Mouse (Mus musculus) left cerebral cortex, adult 18-20 months (tissue): ENCODE measurements around the gene Acsbg2. TPM values are rescaled to one million over a fixed set of nuclear protein-coding genes. Genes with fewer than 3 reads are reported as not detected.

ENCODE experiments used
- DNase-seq, 2 experiments: peaks; one replicate each; pipeline ENCODE4 v3.0.0; 2021 to 2022; ENCODE audit warnings: low spot score in 2 of 2, mixed read lengths in 1 of 2
- total RNA-seq, 2 experiments: library from RNA; stranded (reverse); gene quantifications; 2 replicates each; pipeline ENCODE4 v1.2.3; 2021

The Acsbg2 gene
- total RNA-seq, 2 experiments from 2014 or later: not detected

GRCm38 (mm10) chr17:56872512-56872911 is 1.7 kb downstream of the Acsbg2 start:
- no peak for DNase-seq

GRCm38 (mm10) chr17:56871767-56872166 is 2.5 kb downstream of the Acsbg2 start:
- no peak for DNase-seq

DNA sequence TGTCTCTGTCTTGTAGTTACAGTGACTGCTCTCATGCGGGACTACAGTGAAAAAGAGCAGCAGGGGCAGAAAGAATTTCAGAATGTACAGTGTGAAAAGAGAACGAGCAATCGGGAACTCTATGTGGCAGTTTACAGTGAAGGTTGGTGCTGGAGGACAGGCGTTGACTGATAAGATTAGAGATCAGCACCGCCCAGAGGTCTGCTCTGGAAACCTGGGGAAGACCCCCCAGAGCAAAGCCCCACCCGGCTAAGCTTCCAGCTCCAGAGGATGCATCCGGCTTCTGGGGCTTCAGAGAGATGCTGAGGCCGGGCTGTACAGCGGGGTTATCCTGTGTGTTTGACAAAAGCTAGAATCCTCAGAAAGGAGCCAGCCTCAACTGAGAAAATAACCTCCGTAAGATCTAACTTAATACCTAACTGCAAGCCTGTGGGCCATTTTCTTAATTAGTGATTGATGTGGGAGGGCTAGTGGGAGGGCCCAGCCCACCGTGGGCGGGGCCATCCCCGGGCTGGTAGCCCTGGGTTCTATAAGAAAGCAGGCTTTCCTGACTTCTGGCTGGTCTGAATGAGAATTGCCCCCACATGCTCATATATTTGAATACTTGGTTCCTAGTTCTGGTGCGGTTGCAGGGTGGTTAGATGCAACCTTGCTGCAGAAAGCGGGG is 3.8 kb downstream of the Acsbg2 start:
- DNase-seq: no peak

DNA sequence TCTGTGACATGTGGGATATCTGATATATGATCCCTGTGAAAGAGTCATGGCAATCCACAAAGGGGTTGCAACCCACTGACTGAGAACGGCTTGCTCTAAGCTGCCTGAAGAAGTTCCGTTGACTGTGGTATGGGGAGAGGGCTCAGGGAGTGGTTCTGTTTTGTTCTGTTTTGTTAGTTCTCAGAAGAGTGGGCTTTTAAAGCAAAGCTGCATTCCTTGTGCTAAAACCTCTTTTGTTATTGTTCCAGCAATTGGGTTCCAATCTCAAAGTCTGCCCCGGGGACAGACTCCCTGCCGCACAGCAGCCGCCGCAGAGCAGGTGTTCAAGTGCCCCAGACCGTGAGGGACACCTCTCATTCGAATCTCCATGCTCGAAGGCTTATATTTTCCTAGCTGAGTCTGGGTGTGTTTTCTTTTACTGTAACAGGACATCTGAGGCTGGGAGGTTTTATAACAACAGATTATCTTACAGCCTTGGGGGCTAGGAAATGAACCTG is 4.7 kb downstream of the Acsbg2 start:
- no peak for DNase-seq

DNA sequence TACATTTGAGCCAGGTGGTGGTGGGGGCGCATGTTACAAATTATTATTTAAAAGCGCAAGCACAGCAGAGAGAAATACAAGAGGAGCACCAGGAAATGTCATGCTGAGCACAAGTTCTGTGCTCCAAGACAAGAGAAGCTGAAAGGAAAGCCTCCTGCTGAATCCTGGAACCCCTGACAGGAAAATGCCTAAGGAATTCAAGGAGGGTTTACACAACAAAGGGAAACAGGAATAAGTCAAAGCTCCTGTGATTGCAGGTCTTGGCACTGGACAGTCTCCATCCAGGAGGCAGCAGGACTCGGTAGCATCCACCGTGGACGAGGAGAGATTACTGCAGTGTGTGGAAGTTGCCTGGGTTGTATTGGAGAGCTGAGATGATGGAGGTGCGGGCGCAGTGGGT is 8.2 kb downstream of the Acsbg2 start:
- no peak for DNase-seq

- DNase-seq: no peak
Observed at GRCm38 (mm10) chr17:56861197-56861596, 13.1 kb downstream of the Acsbg2 start.

DNA sequence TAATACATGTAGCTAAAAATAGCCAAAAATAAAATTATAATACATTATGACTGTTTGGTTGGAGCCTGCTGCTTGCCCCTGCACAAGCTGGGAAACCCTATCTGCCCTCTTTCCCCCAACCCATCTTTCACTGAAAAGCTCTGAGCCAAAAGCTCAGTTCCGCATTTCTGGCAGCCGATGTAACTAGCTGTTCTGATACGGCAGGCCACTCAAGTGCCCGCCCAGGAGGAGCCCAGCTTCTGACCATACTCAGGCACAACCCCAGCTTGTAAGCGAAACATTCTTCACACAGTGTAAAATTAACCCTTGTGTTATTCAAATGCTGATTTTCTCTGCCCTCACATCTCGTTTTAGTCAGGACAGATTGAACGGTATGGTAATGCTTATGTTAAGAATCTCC is 15.3 kb downstream of the Acsbg2 start:
- no peak for DNase-seq

GRCm38 (mm10) chr17:56858216-56858615 is 16.0 kb downstream of the Acsbg2 start:
- DNase-seq: peak; percentile 24 to 53

DNA sequence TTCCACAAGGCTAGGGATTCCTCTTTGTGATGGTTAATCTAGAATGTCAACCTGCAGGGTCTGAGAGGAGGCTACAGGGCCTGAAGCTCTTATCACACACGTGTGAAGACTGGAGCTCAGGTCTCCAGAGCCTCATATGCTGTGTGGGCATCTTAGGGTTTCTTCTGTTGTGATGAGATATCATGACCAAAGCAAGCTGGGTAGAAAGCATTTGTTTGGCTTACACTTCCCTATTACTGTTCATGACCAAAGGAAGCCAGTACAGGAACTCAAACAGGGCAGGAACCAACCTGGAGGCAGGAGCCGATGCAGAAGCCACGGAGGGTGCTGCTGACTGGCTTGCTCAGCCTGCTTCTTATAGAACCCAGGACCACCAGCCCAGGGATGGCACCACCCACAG is 18.8 kb downstream of the Acsbg2 start:
- DNase-seq: no peak

- no peak for DNase-seq
Observed at GRCm38 (mm10) chr17:56851167-56851566, 23.1 kb downstream of the Acsbg2 start.

GRCm38 (mm10) chr17:56849710-56850109 is 24.5 kb downstream of the Acsbg2 start:
- DNase-seq: no peak

DNA sequence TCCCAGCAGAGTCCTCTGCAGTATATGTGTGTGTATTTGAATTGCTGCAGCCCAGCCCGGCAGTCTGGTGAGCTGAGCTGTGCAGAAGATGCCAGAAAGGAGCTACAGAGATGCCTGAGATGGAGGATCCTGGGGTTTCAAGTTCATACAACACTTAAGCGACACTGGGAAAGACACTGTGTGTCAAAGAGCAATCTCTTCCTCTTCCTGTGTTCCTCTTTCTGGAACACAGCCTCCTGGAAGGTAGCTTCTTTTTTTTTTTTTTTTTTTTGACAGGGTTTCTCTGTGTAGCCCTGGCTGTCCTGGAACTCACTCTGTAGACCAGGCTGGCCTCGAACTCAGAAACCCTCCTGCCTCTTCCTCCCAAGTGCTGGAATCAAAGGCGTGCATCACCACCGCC is 25.5 kb downstream of the Acsbg2 start:
- no peak for DNase-seq

DNA sequence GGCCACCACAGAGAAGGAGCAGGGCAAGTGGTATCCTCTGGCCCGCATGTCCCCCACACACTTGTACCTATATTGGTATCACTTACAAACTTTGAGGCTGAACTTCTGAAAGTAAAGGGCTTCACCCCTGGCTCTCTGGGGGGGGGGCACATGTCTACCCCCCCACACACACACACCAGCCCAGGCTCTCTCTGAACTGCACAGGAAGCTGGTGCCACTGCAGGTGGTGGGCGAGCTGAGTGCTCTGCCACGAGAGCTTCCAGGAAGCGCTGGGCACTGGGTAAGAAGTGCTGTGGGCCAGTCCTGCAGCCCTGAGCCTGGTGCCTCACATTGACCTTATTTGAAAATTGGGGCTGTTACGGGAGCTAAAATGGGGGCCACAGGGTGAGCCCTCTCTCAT is 30.6 kb downstream of the Acsbg2 start:
- DNase-seq: no peak

DNA sequence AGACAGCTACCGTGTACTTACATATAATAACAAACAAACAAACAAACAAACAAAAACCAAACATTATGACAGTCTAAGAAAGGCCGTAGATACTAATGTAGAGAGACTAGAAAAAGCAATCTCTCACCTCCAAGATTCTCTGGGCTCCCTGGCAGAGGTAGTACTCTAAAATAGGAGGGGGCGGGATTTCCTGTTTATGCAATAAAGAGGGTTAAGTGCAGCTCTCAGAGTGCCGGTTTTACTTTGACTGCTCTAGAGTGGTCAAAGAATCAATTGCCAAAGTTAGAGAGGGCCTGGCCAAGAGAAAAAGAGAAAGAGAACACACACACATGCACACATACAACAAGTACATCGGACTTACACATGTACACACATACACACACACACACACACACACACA is 32.1 kb downstream of the Acsbg2 start:
- DNase-seq: no peak

GRCm38 (mm10) chr17:56840524-56840923 is 33.7 kb downstream of the Acsbg2 start:
- no peak for DNase-seq

DNA sequence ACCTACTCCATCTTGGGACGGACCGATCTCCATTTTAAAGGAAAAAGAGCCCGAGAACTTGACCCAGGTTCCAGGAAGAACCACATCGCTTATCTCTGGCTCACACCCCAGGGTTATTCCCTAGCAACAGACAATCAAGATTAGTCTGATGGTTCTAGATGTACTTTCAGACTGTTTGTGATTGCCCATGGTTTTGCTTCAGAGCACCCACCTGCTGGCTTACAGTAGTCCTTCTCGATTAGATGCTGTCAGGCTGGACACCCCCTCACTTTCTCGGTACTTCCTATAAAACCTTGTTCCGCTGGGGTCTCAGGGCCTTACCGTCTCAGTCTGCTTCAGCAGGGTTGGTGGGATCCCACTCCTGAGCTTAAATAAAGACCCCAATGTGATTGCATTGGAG is 37.9 kb downstream of the Acsbg2 start:
- no peak for DNase-seq

DNA sequence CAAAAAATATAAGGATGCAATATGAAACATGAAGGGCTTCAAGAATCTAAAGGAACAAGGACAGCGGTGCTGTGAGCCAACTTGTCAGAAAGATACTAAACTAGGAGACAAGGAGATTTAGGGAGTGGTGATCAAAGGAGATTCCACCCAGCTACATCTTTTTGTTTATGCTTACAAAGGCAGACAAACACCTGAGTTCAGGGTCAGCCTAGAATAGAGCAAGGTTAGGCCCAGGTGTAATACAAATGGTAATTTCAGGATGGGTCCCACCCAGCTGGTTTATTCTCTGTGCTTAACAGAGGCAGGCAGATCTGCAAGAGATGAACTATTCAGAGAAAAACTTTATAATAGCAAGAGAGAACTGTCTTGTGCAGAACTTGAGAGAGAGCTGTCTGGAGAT is 40.9 kb downstream of the Acsbg2 start:
- DNase-seq: no peak

GRCm38 (mm10) chr17:56832918-56833317 is 41.3 kb downstream of the Acsbg2 start:
- DNase-seq: no peak

DNA sequence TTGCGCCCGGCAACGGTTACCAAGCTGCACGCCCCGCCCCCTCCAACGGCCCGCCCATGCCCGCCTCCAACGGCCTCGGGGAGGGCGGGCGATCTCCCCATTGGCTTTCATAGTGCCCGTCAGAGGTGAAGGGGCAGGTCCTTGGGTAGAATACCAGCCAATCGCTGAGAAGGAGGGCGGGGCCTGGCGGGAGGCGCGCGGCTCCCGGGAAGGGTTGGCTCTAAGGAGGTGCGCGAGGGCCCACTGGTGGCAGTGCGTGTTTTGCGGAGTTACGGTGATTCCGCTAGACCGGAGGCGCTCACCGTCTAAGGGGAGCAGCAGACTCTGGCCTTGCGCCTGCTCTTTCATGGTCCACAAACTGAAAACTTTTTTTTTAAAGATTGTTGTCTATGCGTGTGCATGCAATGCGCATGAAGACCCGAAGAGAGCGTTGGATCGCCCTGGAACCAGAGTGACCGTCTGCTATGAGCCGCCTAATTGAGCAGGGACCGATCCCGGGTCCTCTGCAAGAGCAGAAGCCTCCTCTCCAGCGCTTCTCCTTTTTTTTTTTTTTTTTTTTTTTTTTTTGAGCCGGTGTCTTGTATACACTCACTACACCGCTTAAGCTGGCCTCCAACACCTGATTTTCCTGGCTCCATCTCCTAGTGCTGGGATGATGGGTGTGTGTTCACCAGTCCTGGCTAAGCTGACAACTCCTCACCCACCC is 43.0 kb downstream of the Acsbg2 start:
- peak; percentile 97 to 98 for DNase-seq

DNA sequence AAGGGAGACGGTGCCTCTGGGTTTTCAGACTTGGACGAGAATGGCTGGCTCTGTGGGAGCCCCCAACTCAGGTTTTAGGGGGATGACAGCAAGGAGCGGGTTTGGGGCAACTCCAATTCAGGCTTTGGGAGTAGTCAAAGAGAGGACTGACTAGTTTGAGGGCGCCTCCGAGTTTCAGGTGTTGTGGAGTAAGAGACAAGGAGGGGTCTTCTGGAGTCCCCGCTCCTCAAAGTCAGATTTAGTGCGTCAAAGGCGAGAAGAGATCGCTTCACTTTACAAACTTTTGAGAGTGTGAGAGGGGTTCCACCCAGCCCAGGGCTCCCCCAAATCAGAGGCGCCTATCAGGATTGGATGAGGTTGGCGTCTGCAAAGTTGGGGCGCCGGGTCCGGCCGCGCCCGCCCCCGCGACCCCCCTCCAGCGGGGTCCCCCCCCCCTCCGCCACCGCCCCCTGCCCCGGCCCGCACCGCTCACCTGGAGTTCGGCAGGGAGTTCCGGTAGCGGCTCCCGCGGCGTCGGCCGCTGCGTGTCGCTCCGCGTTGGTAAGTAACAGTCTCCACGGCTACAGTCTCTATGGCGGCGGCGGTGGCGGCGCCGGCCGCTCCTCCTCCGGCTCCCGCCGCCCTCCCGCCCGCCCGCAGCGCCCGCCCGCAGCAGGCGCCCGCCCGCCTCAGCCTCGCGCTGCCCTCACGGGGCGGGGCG is 43.7 kb downstream of the Acsbg2 start, which contains the start of gene Rfx2:
Gene Rfx2, minus strand, starts transcription at position 603 of the 700 bp plus-strand sequence.
- no peak for DNase-seq

DNA sequence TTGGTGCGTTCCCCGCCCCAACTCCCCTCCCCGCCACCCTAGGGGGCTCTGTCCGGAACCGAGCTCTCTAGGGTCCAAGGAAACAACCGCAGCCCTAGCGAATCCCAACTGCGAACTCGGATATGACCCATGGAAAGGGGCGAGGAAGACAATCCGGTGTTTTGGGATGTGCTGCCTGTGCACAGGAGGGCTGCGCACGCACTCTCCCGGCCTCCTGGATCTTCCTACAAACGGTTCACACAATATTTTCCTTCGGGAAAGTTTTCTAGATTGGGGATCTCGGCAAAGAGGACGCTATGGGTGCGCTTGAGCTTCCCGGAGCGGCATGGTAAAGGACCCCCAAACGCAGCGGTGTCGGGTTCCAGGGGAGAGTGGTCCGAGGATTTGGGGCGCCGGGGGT is 44.5 kb downstream of the Acsbg2 start:
- DNase-seq: no peak

DNA sequence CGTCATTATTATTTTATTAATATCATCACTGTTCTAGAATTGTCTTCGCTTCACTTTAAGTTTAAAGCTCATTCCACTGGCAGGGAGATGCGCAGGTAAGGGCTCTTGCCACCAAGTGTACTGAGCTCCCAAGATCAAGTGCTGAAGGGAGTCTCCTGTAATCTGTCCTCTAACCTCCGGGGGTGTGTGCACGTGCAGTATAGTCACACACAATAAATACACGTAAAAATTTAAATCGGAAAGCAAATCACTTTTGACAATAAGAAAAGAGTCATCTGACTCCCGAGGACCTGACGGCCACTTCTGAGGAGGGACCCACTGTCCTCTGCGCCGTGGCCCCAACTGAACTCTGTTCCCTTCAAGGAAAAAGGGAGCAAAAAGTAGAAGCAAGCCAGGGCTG is 45.1 kb downstream of the Acsbg2 start:
- DNase-seq: no peak
